Mouse (Mus musculus) B cell, adult 2 months (primary cell): ENCODE measurements at regions not wholly inside any gene's neighbourhood (a gene's known extent, or its start where the extent isn't known, plus 50 kb on each side); places are given as distances from the start of the nearest gene placed in this dataset.

Experiments used
- DNase-seq, 2 experiments: peaks; one replicate each; pipeline ENCODE4 v3.0.0; 2022

- DNase-seq = no peak
Observed at GRCm38 (mm10) chr10:126182386-126182785, 216.4 kb downstream of the Lrig3 start.

GRCm38 (mm10) chr10:126183961-126184360, 218.0 kb downstream of the Lrig3 start:
- DNase-seq = no peak

- DNase-seq = no peak
Observed at GRCm38 (mm10) chr10:126185410-126185809, 219.4 kb downstream of the Lrig3 start.

- no peak for DNase-seq
Observed at GRCm38 (mm10) chr10:126186086-126186485, 220.1 kb downstream of the Lrig3 start.

- DNase-seq = no peak
Observed at GRCm38 (mm10) chr10:126189001-126189400, 223.0 kb downstream of the Lrig3 start.
